Mouse (Mus musculus): ENCODE data around the gene Shc2.

The Shc2 gene

GRCm38 (mm10) chr10:79668771-79669575, 31.3 kb upstream of the Shc2 start, which contains the start of gene Tpgs1:
Gene Tpgs1 (plus strand): TSS chr10:79669369.
- DNase-seq (ENCODE audit: inconsistent age in 2 of 2, low spot score in 1 of 2) = peak; percentile 91 to 98

- DNase-seq (ENCODE audit: inconsistent age in 2 of 2, low spot score in 1 of 2) = peak in 1 of 2 experiments; percentile 46
Measured at GRCm38 (mm10) chr10:79668076-79668475, 30.4 kb upstream of the Shc2 start.

DNA sequence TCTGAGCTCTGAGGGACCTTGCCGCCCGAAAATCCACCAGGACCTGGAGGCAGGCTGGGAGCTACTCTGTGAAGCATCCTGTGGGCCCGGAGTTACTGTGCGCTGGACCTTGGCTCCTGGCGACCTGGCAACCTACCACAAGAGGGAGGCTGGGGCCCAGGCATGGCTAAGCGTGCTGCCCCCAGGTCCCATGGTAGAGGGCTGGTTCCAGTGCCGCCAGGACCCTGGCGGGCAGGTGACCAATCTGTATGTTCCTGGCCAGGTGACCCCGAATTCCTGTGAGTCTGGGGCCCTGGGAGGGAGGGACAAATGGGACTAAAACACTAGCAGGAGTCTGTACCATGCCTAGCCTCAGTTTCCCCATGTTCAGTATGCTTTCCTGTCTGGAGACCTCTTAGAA, 28.8 kb upstream of the Shc2 start:
- DNase-seq (ENCODE audit: inconsistent age in 2 of 2, low spot score in 1 of 2) = peak in 1 of 2 experiments; percentile 26

DNA sequence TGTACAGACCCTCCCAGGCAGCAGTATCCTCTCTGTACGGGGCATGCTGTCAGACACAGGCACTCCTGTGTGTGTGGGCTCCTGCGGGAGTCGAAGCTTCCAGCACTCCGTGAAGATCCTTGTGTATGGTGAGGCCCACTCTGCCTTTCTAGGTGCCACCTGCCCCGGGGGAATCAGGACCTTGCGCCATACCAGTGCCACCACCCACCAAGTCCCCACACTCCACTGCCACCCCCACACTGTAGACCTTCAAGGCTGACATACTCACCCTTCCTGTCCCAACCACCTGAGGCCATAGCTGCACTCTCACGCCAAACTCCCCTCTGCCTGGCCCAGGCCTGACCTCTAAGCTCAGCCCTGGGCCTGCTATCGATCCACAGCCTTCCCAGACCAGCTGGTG, 27.3 kb upstream of the Shc2 start:
- DNase-seq (ENCODE audit: inconsistent age in 2 of 2, low spot score in 1 of 2) = no peak

DNA sequence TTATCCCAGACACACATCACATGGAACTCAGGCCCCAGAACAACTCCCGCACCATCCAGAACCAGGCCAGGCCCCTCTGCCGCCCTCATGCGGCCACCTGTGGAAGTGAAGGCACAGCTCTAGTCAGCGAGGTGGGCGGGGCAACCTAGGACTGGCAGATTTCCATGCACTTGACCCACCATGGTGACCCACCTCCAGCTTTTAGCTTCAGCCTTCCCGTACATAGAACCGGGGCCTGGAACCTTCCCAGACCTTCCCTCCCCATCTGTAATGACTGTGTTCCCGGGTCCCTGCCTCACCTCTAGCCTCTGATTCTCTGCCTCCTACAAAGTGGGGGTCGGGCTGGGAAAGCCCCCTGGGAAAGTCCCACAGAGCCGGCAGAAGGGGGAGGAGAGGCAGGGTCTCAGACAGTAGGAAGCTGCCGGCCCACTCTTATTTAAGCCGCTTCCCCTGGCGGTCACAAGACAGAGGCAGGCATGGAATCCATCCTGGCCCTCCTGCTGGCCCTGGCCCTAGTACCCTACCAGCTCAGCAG, 26.5 kb upstream of the Shc2 start, which contains the start of gene Madcam1:
Gene Madcam1 (plus strand): TSS at position 429 of the 535 bp plus-strand sequence.
- DNase-seq (ENCODE audit: inconsistent age in 2 of 2, low spot score in 1 of 2) = peak in 1 of 2 experiments; percentile 84

GRCm38 (mm10) chr10:79661861-79662260, 24.1 kb upstream of the Shc2 start:
- DNase-seq (ENCODE audit: inconsistent age in 2 of 2, low spot score in 1 of 2) = no peak

DNA sequence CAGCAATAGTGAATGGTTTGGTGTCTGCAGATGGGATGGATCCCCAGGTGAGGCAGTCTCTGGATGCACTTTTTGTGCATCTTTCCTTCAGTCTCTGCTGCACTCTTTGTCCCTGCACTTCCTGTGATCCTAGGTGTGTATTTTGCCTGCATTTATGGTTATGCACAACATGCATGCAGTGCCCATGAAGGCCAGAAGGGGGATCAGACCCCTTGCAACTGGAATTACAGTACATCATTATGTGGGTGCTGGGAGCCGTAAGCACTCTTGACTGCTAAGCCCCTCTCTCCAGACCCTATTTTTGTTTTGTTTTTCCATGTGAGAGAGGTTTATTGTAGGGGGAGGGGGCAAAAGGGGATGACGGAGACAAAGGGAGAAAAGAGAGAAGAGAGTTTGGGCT, 22.6 kb upstream of the Shc2 start:
- no peak for DNase-seq (ENCODE audit: inconsistent age in 2 of 2, low spot score in 1 of 2)

DNA sequence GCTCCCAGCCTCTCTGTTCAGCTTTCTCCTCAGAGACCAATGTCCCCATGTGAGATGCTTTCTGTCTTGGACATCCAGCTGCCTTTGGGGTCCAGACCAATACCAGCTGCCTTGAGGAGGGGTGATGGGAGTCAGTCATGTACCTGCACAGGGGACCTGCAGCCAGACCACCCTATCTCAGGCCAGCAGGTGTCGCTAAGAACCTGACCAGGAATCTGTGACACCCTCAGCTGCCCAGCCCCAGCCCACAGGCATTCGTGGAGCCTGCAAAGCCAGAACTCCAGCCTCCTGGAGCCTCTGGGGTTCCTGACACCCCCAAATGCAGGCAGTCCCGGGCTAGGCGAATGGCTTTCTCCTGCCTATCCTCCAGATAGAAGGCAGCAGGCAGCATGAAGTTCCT, 21.1 kb upstream of the Shc2 start:
- no peak for DNase-seq (ENCODE audit: inconsistent age in 2 of 2, low spot score in 1 of 2)

DNA sequence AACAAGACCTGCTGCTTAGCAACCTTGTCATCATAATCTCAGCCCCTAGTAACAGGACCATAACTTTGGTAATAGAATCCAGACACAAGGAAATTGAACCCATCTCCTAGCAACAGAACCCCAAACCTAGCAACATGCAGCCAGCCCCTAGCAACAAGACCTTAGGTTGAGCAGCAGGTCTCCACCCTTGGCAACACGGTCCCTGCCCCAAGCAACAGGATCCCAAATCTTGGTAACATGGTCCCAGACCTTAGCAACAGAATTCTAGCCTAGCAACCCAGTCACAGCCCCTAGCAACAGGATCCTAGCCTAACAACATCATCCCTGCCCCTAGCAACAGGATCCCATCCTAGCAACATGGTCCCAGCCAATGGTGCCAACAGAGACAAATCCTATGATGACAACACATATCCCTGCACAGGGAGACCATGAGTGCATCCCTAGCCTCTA, 17.3 kb upstream of the Shc2 start:
- DNase-seq (ENCODE audit: inconsistent age in 2 of 2, low spot score in 1 of 2) = no peak

GRCm38 (mm10) chr10:79652789-79653188, 15.1 kb upstream of the Shc2 start:
- DNase-seq (ENCODE audit: inconsistent age in 2 of 2, low spot score in 1 of 2) = no peak

- peak; percentile 58 to 87 for DNase-seq (ENCODE audit: inconsistent age in 2 of 2, low spot score in 1 of 2)
Measured at GRCm38 (mm10) chr10:79649070-79649751, 11.5 kb upstream of the Shc2 start.

DNA sequence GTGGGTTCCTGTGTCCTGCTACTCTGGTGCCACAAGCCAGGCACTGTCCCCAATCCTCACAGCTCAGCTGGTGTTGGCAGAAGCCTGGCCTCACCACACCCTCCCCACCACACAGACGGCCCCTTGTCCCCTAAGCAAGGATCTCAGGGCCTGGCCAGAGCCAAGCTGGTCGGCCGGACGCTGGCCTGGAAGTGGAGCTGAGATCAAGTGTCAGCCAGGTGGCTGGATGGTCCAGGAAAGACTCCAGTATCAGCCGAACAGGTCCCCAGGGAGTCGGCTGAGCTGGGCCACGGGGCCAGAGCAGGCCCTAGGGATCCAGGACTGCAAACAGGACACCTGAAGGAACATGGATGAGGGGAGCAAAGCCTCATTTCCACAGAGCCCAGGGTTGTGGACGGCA, 8.0 kb upstream of the Shc2 start, which contains the start of gene Odf3l2:
Gene Odf3l2 (minus strand): TSS at position 28 of the 400 bp plus-strand sequence.
- no peak for DNase-seq (ENCODE audit: inconsistent age in 2 of 2, low spot score in 1 of 2)

GRCm38 (mm10) chr10:79638486-79639204, 927 bp upstream of the Shc2 start:
- peak; percentile 59 to 70 for DNase-seq (ENCODE audit: inconsistent age in 2 of 2, low spot score in 1 of 2)

- no peak for DNase-seq (ENCODE audit: inconsistent age in 2 of 2, low spot score in 1 of 2)
Measured at GRCm38 (mm10) chr10:79636287-79636686, 1.4 kb downstream of the Shc2 start.

DNA sequence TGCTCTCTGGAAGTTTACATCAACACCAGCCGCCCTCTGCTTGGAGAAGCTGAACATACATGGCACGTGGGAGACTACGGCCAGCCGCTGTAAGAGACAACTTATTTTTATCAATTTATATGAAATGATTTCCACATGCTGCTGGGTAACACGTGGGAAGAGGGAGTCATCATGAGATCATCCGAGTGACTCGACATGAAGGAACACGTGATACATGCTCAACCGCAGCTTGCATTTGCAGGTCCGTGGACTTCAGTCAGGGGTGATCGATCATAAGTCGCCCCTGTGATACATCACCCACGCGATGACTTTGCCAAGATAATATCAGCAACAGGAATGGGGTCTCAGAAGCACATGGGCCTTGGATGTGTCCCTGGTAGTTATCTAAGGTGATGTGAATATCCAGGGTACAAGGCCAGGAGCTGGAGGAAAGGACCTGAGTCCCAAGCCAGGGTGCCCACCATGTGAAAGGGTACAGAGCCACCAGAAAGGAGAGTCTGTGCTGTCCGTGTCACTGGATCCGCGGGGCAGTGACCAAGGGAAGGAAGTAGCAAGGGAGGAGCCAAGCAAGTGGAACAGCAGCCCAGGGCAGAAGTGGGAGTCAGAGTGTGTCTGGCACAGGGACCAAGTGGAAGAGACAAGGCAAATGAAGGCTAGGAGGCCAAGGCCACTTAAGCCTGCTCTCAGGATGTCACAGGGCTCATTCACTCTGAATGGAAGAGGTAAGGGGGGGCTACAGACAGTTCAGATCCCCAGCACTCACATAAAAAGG, 4.5 kb downstream of the Shc2 start:
- DNase-seq (ENCODE audit: inconsistent age in 2 of 2, low spot score in 1 of 2) = peak; percentile 59 to 81

DNA sequence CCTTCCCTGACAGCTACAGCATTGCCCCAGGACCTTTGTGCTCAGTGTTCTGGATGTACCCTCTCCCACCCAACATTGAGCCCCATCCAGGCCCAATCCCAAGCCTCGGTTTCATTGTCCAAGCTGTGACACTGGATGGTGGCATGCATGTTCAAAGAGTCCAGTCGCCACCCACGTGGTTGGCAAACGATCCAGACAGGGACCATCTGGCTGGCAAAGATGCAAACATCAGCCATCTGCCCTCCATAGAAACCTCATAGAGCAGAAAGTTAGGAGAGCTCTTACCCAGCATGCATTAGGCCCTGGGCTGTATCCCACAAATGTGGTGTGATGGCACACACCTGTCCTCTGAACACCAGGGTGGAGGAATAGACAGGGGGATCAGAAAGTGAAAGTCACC, 6.3 kb downstream of the Shc2 start:
- no peak for DNase-seq (ENCODE audit: inconsistent age in 2 of 2, low spot score in 1 of 2)

DNA sequence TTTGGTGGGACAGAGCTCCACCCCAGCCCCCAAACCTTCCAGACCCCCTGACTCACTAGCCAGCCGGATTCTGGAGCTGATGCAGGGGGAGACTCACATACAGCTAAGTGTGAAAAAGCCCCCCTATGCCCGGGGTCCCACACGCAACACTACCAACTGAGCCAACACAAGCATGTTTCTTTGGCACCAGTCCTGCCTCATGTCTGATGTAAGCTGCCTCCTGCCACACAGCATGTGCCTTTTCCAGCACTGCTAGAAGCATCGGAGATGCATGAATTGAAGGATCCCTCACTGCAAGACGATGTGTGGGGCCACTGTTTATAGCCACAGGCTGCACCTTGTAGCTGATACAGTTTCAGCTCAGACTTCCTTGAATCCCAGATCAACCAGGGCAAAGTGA, 9.3 kb downstream of the Shc2 start:
- no peak for DNase-seq (ENCODE audit: inconsistent age in 2 of 2, low spot score in 1 of 2)

DNA sequence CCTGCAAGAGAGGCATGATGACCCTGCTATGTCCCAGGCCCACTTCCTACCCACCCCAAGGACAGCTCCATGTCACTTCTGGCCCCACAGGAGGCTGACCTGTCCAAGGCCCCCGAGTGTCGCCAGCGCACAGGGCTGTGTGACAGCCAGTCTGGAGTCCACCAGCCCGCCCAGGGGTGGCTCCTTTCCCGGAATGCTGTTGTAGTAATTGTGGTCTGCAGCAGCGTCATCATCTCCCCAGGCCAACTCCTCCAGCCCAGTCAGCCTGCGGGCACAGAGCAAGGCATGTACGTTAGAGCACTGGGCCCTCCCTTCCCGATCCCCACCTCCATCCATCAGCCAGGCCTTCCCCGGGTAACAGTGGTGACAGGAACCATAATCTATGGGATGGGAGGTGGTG, 11.6 kb downstream of the Shc2 start:
- DNase-seq (ENCODE audit: inconsistent age in 2 of 2, low spot score in 1 of 2) = no peak

DNA sequence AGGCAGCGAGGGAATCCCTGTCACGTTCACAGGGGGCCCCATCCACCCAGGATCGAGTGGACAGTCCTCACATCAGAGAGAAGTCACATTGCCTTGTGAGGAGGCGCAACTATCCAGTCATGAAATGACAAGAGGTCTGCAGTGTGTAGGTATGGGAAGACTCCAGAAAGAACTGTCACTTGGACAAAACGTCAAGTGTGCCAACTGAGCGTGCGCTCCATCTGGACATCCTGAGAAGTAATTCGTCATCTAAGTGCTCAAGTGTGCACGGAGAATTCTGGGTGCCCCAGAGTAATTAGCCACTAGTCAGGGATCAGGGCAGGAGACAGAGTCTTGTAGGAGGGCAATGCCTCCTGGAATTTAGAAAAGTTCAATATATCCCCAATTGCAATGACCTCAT, 12.3 kb downstream of the Shc2 start:
- no peak for DNase-seq (ENCODE audit: inconsistent age in 2 of 2, low spot score in 1 of 2)

- no peak for DNase-seq (ENCODE audit: inconsistent age in 2 of 2, low spot score in 1 of 2)
Measured at GRCm38 (mm10) chr10:79623950-79624349, 13.8 kb downstream of the Shc2 start.
